Mouse (Mus musculus) cerebellum, adult 2 months (tissue): ENCODE measurements around the gene Cnpy1. TPM values are rescaled to one million over a fixed set of nuclear protein-coding genes. Genes with fewer than 3 reads are reported as not detected.

ENCODE experiments used
- DNase-seq, 2 experiments: peaks; one replicate each; pipeline ENCODE4 v3.0.0; 2021
- H3K27ac ChIP-seq: fragments of 200-500 bp; 2 replicates; pipeline ENCODE4 v1.5.1; 2012; ENCODE audit warnings: low read length, control low read depth, inconsistent platforms; ENCODE audit not compliant: insufficient read depth
- H3K27me3 ChIP-seq: fragments of 200-500 bp; 2 replicates; pipeline ENCODE4 v1.6.1; 2012; ENCODE audit warnings: inconsistent platforms, mild to moderate bottlenecking, low read length, moderate library complexity; ENCODE audit not compliant: control insufficient read depth, insufficient read depth
- H3K4me1 ChIP-seq: fragments of 200-500 bp; 2 replicates; pipeline ENCODE4 v1.6.1; 2011; ENCODE audit warnings: low read length; ENCODE audit not compliant: control insufficient read depth, insufficient read depth
- H3K4me3 ChIP-seq: fragments of 200-500 bp; replicated peaks from 2 replicates; pipeline ENCODE3; 2011; ENCODE audit warnings: mild to moderate bottlenecking, low read depth, low read length, control low read depth; ENCODE audit not compliant: insufficient read depth
- CTCF ChIP-seq: fragments of 200-500 bp; IDR thresholded peaks from 2 replicates; pipeline ENCODE4 v1.5.1; 2011; ENCODE audit warnings: low read depth, mild to moderate bottlenecking, control low read depth, low read length, moderate library complexity, borderline replicate concordance; ENCODE audit not compliant: insufficient read depth
- POLR2A ChIP-seq: fragments of 200-500 bp; IDR thresholded peaks from 2 replicates; pipeline ENCODE4 v1.6.1; 2011; ENCODE audit warnings: low read length, control low read depth, borderline replicate concordance; ENCODE audit not compliant: insufficient read depth
- WGBS: fragments of 180-500 bp; shearing (Covaris S2); methylation state at CpG from one replicate; pipeline ENCODE4 v1.1.7; 2018; 5-methylcytosine and 5-hydroxymethylcytosine counted together
- polyA plus RNA-seq: library from polyadenylated mRNA; depleted of rRNA; stranded (reverse); fragments of >200 nt; gene quantifications from 2 replicates; pipeline ENCODE4 v1.2.3, GENCODE M21; 2012

The Cnpy1 gene
- polyA plus RNA-seq, 1 experiment: 313 TPM

DNA sequence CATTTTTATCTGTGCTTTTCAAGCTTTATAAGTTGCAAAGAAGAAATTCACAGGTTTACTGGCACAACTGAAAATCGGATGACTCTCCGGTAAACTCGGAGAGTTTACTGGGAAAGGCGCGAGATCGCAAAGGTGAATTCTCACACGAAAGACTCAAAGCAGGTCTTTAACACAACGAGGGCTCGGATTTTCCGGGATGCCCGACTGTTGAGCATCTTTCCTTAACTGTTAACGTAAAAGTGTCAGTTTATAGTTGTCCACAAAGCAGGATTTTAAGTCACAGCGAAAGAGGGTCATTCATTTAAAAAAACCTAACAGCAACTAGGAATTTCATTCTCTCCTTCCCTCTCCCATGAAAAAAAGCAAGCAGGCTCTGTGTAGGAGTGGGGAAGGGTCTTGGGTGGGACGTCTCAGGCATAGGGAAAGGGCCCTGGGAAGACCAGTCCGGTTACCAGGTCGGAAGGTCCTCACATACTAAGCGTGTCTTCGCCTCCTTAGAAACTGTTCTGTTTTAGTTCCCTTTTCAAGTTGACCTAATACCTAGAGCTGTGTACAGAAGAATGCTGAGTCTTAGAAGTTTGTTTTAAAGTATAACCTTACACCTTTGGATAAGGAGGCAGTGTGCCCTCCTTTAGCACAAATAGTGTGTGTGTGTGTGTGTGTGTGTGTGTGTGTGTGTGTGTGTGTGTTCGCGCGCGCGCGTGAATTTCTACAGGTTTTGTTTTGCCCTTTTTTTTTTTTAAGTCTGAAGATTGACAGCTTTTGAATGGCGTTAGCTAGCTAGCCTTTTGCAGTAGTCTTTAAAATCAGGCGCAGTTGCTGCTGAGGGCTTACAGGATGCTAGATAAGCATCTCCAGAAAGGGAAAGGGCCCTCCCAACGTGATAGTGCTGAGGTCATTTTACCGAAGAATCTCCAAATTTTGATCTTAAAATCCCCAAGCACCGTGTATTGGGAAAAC, 34.7 kb downstream of the Cnpy1 start:
- no peak for TF ChIP-seq POLR2A
- peak overlapping the region; percentile 94 for H3K27ac ChIP-seq
- DNase-seq: peak; percentile 53 to 60
- H3K4me3 ChIP-seq: peak overlapping the region; percentile 100
- no peaks in the 10 kb centered on the region for H3K27me3 ChIP-seq
- H3K4me1 ChIP-seq: peaks cover 18% of the 10 kb centered on the region
- 4% methylated on average over 29 of the region's 29 CpGs for WGBS

DNA sequence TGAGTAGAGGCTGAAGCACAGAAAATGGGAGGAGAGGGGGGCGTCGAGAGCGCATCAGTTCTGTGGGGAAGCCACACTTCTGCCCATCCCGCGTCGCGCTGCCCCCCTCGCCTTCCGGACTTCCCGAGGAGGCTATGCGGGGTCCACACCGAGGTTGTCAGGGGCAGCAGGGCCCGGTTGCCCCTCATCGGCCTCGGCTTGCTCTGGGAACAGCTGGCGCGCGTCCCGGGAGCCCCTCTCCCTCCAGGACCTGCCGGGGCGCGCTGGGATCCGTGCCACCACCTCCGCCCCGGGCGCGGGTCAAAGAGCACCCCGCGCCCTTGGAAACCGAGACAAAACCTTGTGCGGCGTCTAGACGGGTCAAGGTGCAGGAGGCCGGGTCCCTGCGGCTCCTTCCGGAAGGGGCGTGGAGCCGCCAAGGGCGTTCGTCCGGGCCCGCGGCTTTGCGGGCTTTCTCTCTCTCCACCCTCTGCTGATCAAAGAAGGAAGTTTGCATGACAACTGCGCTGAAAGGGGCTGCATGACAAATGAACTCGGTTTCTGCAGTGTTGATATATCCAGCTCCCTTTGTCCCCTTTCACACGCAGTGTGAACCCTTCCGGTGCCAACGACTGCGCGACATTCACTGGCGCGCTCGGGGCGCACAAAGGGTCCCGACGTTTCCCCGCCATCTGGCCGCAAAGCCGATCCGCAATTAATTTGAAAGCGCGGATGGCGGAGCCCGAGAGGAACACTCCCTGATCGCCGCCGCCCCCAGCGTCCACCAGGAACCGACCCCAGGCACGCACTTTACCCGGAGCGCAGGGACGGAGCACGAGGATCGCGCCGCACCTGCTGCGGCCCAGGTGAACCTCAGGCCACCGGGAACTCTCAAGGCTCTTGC, 35.8 kb downstream of the Cnpy1 start:
- peak; percentile 78 to 86 for DNase-seq
- peaks cover 20% of the 10 kb centered on the region for H3K4me1 ChIP-seq
- peak overlapping the region; percentile 99 for H3K27ac ChIP-seq
- TF ChIP-seq CTCF (0 out of 2 replicates have a peak, but pooled peaks have one; percentile 1), POLR2A (peak; percentile 34; the same call in 1 of the 2 replicates)
- peak overlapping the region; percentile 100 for H3K4me3 ChIP-seq
- no peaks in the 10 kb centered on the region for H3K27me3 ChIP-seq
- under 1% methylated on average over 80 of the region's 80 CpGs for WGBS

DNA sequence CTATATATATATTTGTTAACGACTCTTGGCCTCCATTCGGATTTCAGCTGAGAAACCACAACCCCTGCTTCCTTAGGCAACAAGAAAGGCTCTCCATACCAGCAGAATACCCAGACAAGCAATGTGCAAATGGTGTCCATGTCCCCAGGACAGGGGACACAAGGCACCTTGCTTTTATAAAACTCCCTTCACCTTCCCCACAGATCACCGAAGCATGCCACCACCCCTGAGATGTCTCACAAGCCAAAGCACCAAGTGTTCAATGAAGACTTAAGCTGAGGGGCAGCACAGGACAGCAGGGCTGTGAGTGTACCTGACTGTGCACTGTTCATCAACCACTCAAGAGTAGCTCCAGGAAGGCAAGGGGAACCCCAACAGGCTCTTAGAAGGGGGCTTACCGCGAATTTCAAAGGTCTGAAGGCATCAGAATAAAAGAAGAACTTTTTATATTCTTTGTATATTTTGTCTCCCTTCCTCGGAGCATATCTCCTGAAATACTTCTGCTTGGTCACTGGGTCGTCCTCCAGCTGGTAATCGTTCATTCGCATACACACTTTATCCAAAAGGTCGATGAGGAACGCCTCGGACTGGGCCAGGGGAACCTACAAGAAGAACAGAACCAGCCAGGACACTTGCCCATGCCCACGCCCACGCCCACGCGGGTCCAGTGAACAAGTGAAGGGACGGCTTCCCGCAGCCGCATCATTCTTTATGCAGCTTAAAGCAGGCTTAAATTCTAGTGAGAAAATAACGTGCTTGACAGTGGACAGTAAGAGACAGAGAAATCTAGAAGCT, 36.7 kb downstream of the Cnpy1 start:
- TF ChIP-seq CTCF (no peak), POLR2A (no peak)
- peak; percentile 70 to 72 for DNase-seq
- Histone ChIP-seq H3K27ac (peak overlapping the region; percentile 99), H3K27me3 (no peaks in the 10 kb centered on the region), H3K4me3 (peak overlapping the region; percentile 100), H3K4me1 (peaks cover 21% of the 10 kb centered on the region; the same call in 1 of the 2 replicates)
- 3% methylated on average over 20 of the region's 20 CpGs for WGBS

GRCm38 (mm10) chr5:28207043-28207442, 38.6 kb downstream of the Cnpy1 start:
- no peaks in the 10 kb centered on the region for H3K27me3 ChIP-seq

GRCm38 (mm10) chr5:28206448-28206847, 39.2 kb downstream of the Cnpy1 start:
- peaks cover 14% of the 10 kb centered on the region; the same call in 1 of the 2 replicates for H3K4me1 ChIP-seq
- H3K4me3 ChIP-seq: peak overlapping the region; percentile 42
- peak overlapping the region; percentile 53; the same call in 1 of the 2 replicates for H3K27ac ChIP-seq
- WGBS: 41% methylated on average over 4 of the region's 4 CpGs
- TF ChIP-seq CTCF: no peak
- TF ChIP-seq POLR2A: no peak
- peak in 1 of 2 experiments; percentile 30 for DNase-seq
- H3K27me3 ChIP-seq: no peaks in the 10 kb centered on the region

More at GRCm38 (mm10) chr5:28207043-28207442, 38.6 kb downstream of the Cnpy1 start:
- 21% methylated on average over 4 of the region's 4 CpGs for WGBS
- peaks cover 17% of the 10 kb centered on the region; the same call in 1 of the 2 replicates for H3K4me1 ChIP-seq
- H3K27ac ChIP-seq: no peak overlapping the region; the same call in 1 of the 2 replicates
- TF ChIP-seq POLR2A (no peak), CTCF (no peak)
- DNase-seq: peak; percentile 54 to 57
- H3K4me3 ChIP-seq: peak overlapping the region; percentile 43

- peaks cover 14% of the 10 kb centered on the region; the same call in 1 of the 2 replicates for H3K4me1 ChIP-seq
- no peak overlapping the region for H3K27ac ChIP-seq
- H3K27me3 ChIP-seq: no peaks in the 10 kb centered on the region
- no peak overlapping the region for H3K4me3 ChIP-seq
- DNase-seq: peak in 1 of 2 experiments; percentile 14
- 81% methylated on average over 2 of the region's 2 CpGs for WGBS
- TF ChIP-seq CTCF: no peak
- no peak for TF ChIP-seq POLR2A
Measured at GRCm38 (mm10) chr5:28204678-28205077, 40.9 kb downstream of the Cnpy1 start.
